In the genomic region with DNA sequence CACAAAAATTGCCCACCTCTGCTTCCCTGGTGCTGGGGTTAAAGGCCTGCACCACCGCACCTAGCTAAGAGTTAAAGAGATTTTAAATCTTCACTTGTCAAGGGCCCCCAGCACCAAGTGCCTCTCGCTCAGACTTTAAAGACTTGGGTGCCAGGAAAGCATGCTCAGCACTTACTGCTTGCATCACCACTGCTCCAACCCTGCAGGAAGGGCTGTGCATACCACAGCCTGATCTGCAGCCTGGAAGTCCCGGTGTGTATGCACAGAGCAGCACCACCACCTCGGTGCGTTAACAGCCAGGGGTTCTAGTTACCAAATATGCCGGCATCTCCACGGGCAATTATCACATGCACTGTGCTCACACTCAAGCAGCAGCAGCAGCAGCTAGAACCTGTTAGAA, we compare ENCODE assay signal across 17 mouse cellular contexts. TPM values are rescaled to one million over a fixed set of nuclear protein-coding genes. Genes with fewer than 3 reads are reported as not detected.
DNase-seq lines count a peak whose midpoint lies in the region; ATAC-seq lines count a peak whose summit lies in the region.
"Had no signal": no experiment of that assay in that cellular context is flagged by ENCODE, and none has a peak within 500 bp of the region (broad histone marks: within the 10 kb centered on the region; RNA-seq: fewer than 3 reads in every experiment).

No protein-coding gene starts in this region.

- ATAC-seq in heart, embryonic 13.5 days (ENCODE audit: extremely low read depth, insufficient number of reproducible peaks, low FRiP score, low TSS enrichment) = peak; percentile 40; the same call in 1 of the 2 replicates
- ATAC-seq in hindbrain, embryonic 16.5 days = no peak
- ATAC-seq in inflammation-experienced regulatory T-cells, adult 6 months = no peak
- ATAC-seq: forebrain, embryonic 14.5 days; intestine, postnatal 0 days; midbrain, embryonic 15.5 days had no signal

- H3K4me1 ChIP-seq in heart, embryonic 13.5 days = peaks cover 62% of the 10 kb centered on the region
- H3K4me1 ChIP-seq in hindbrain, embryonic 16.5 days (ENCODE audit: control insufficient read depth, insufficient read depth, low read depth, low read length) = no peaks in the 10 kb centered on the region

- intact Hi-C loops in heart, postnatal 36 days (cut with DNase I) = no loop called here

- peaks cover 25% of the 10 kb centered on the region for H3K36me3 ChIP-seq in heart, embryonic 13.5 days
- peaks cover 12% of the 10 kb centered on the region for H3K36me3 ChIP-seq in hindbrain, embryonic 16.5 days (ENCODE audit: control insufficient read depth, insufficient read depth, low read length)

- H3K4me2 ChIP-seq in heart, embryonic 13.5 days = peak overlapping the region; percentile 29
- H3K4me2 ChIP-seq in hindbrain, embryonic 16.5 days (ENCODE audit: low read length) = no peak overlapping the region
- H3K4me2 ChIP-seq: hindbrain, embryonic 13.5 days; limb, embryonic 15.5 days; lung, embryonic 15.5 days; midbrain, embryonic 15.5 days had no signal

- peak overlapping the region; percentile 20 for H3K9ac ChIP-seq in heart, embryonic 13.5 days
- no peak overlapping the region for H3K9ac ChIP-seq in hindbrain, embryonic 16.5 days (ENCODE audit: low read depth, low read length)
- H3K9ac ChIP-seq: hindbrain, embryonic 13.5 days; limb, embryonic 15.5 days; lung, embryonic 15.5 days; midbrain, embryonic 15.5 days had no signal

- no peak for DNase-seq in heart, postnatal 36 days
- DNase-seq in 416B (ENCODE audit: low read depth) (peak; percentile 72), NIH3T3 (ENCODE audit: low read depth) (peak; percentile 29)
- DNase-seq in lung, postnatal 10 days = peak; percentile 49
- DNase-seq: adrenal gland, postnatal 14 days; cerebellum, adult 2 months; kidney, postnatal 10 days; right cerebral cortex, postnatal 14 days had no signal

- no peak overlapping the region for H3K4me3 ChIP-seq in heart, embryonic 13.5 days
- H3K4me3 ChIP-seq in hindbrain, embryonic 16.5 days (ENCODE audit: low read length) = no peak overlapping the region
- H3K4me3 ChIP-seq: hindbrain, embryonic 13.5 days; limb, embryonic 15.5 days; lung, embryonic 15.5 days; midbrain, embryonic 15.5 days had no signal

- H3K9me3 ChIP-seq in heart, embryonic 13.5 days = no peaks in the 10 kb centered on the region
- no peaks in the 10 kb centered on the region for H3K9me3 ChIP-seq in hindbrain, embryonic 16.5 days (ENCODE audit: control insufficient read depth, low read length)
- H3K9me3 ChIP-seq: hindbrain, embryonic 13.5 days; limb, embryonic 15.5 days; lung, embryonic 15.5 days; midbrain, embryonic 15.5 days had no signal

- WGBS in heart, embryonic 13.5 days = 19% methylated on average over 7 of the region's 7 CpGs
- 84% methylated on average over 7 of the region's 7 CpGs for WGBS in hindbrain, embryonic 16.5 days

- no peaks in the 10 kb centered on the region for H3K27me3 ChIP-seq in heart, embryonic 13.5 days (replicated peaks)
- H3K27me3 ChIP-seq in hindbrain, embryonic 16.5 days (replicated peaks; ENCODE audit: control insufficient read depth, insufficient read depth, low read length) = no peaks in the 10 kb centered on the region
- H3K27me3 ChIP-seq: hindbrain, embryonic 13.5 days; limb, embryonic 15.5 days; lung, embryonic 15.5 days; midbrain, embryonic 15.5 days had no signal

- peak overlapping the region; percentile 51 for H3K27ac ChIP-seq in heart, embryonic 13.5 days (replicated peaks)
- no peak overlapping the region for H3K27ac ChIP-seq in hindbrain, embryonic 16.5 days (ENCODE audit: low read depth, low read length)
- H3K27ac ChIP-seq: hindbrain, embryonic 13.5 days; limb, embryonic 15.5 days; lung, embryonic 15.5 days; midbrain, embryonic 15.5 days had no signal

RNA-seq across cellular contexts. Expression of a gene that starts 26.8 kb away (rescaled TPM):
- 48.0 and 48.9 TPM in 2 replicates for polyA plus RNA-seq in heart, embryonic 13.5 days (2015; fragmentation: Nextera tagmentation; extraction: Ambion mirVana)
- 100 to 1,000 TPM; 164 to 217 TPM for total RNA-seq in heart, postnatal 36 days (2021)
- polyA plus RNA-seq in hindbrain, embryonic 16.5 days (2015; fragmentation: Nextera tagmentation; extraction: Ambion mirVana) = 74.3 and 74.4 TPM in 2 replicates
- polyA plus RNA-seq in inflammation-experienced regulatory T-cells, adult 6 months (2017; shearing (Covaris generic)) = 10 to 100 TPM; 41.5 to 56.4 (median 51.1) TPM

Comparison
In these comparisons a context has a peak if more than half of its experiments do, and no peak if none do; other contexts are left out.
1. DNase-seq: peak in 416B (single experiment), NIH3T3 (single experiment) and lung, postnatal 10 days (single experiment); none in heart, postnatal 36 days (0 of 2).